Mouse (Mus musculus): ENCODE measurements around the gene Olfr826.
"Not testable (repeated sequence)": the region's sequence is repeated elsewhere in the genome, so short reads cannot be mapped to it uniquely, and the experiment has no call there.

Gene Olfr826

DNA sequence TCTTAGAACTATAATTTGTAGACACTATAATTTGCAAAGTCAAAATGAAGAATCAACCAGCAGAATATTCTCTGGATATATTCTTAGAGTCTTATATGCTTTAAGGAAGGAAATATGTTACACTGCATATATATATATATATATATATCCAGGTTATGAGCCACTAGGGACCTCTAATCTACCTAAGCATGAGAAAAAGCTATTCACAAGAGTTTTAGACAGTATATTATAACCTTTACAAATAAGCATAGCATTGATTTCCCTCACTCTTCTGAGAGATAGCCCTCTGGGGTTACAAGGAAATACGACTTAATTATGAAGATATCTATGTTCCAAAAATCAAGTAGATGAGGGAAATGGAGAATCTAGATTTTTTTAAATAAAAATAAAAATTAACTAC lies at the start of gene Olfr826:
TSS of gene Olfr826 (minus strand) at position 101 of the 400 bp plus-strand sequence.
- no peak for DNase-seq (ENCODE audit: low spot score)

- no peak for DNase-seq (ENCODE audit: low spot score)
Measured at GRCm38 (mm10) chr10:130232117-130232516, 48.1 kb upstream of the Olfr826 start.

GRCm38 (mm10) chr10:130229584-130229983 lies 45.6 kb upstream of the Olfr826 start:
- no peak for DNase-seq (ENCODE audit: low spot score)

DNA sequence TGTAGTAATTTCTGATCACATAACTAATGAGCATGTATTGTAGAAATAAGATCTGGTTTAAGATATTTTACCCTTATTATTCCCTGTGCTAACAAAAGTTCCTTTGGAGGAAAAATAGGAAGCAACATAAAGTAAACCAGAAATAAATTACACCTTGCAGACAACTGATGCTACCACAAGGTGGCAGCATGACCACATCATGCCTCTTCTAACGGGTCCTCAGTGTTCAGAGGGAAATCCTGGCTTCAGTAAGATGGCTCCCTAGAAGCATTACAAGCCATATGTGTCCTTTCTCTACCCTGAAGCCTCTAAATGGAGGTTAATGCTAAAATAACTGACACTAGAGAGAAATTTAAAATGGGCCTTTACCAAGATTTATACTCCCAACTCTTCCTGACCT lies 44.3 kb upstream of the Olfr826 start:
- DNase-seq (ENCODE audit: low spot score), result no peak

- no peak for DNase-seq (ENCODE audit: low spot score)
Measured at GRCm38 (mm10) chr10:130225034-130225433, 41.0 kb upstream of the Olfr826 start.

GRCm38 (mm10) chr10:130214303-130214702 lies 30.3 kb upstream of the Olfr826 start, which contains the start of gene Olfr827:
TSS of gene Olfr827 (minus strand) at chr10:130214403.
- no peak for DNase-seq (ENCODE audit: low spot score)

DNA sequence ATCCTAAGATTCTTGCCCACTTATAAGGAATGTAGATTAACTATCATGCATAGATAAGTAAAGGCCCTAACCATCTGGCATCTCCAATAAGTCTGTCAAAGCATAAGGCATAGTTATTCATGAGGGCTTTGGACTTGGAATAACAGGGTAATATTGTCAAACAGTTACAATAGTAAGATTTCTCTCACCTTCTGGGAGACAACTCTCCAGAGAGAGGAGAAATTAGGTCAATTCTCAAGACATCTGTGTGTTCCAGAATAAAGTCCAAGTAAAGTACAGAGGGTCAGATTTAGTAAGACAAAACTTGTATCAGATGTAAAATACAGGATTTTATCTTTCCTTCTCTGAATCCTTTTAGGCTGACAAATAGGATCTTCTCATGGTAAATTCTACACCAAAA lies 17.3 kb downstream of the Olfr826 start, which contains the start of gene Olfr825:
TSS of gene Olfr825 (minus strand) at position 101 of the 400 bp plus-strand sequence.
- no peak for DNase-seq (ENCODE audit: low spot score)

DNA sequence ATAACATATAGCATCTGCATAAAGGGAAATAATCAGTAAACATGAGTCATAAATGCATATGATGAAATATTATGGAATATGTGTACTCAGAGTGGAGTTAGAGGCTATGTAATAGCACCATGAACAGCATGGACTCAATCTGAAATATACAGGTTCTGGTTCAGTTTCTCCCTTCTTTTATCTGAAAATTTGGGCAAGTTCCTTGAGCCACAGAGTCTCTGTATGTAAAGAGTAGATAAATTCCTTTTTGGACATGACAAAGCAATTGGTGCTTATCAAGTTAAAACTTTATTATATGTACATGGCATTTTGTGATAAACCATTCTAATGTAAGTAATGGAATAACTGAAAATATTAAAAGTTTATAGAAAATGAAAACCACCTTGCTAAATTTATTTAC lies 18.8 kb downstream of the Olfr826 start:
- DNase-seq (ENCODE audit: low spot score), result no peak

GRCm38 (mm10) chr10:130144121-130144520 lies 39.9 kb downstream of the Olfr826 start:
- no peak for DNase-seq (ENCODE audit: low spot score)

DNA sequence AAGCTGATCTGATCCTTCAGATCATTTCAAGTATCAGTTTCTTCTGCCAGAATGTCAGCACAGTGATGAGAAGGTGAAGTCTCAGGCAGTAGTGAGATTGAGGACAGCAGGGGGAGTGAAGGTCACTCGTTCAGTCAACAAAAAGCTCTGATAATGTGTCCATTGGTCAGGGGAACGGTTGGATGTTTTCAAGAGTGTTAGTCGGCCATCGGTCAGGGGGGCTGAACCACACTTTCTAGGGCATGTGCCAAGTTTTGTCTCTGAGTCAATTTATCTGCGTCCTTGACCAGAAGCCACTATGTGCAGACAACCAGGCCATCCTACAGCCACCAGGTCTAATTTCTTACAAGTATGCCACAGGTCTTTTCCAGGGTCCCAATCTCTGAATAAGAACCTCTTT lies 41.5 kb downstream of the Olfr826 start:
- DNase-seq (ENCODE audit: low spot score), result not testable (repeated sequence)

DNA sequence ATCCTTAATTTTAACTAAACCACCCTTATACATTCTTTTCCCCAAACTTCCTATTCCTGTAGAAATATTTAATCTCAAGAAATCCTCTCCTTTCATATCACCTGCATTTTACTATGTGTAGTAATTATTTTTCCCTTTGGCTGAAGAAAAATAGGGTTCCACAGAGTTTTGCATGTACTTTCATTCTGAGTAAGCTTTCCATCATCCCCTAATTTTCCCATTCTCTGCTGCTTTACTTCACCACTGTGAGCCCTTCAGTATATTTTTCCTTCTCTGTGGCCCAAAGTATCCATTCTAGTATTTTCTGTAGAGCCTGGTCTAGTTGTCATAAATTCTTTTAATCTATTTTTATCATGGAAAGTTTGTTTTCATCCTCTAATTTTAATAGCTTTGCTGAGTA lies 49.2 kb downstream of the Olfr826 start:
- no peak for DNase-seq (ENCODE audit: low spot score)

DNA sequence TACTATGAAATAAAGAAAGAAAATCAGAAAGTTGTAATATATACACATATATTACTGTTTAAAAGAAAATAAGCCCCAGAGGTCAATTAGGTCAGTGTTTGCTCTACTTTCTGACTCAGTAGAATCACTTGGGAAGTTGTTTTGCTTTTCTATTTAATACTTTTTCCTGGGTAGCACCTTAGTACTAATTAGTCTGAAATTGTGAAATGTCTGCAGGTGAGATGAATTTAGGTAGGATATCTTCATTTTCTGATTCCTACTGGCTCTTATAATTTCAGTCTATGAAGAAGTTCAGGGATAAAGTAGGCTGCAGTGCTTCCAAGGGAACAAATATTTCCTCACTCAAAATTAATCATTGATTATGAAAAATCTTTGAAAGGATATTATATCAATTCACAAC lies 54.1 kb downstream of the Olfr826 start, which contains the start of gene Olfr824:
TSS of gene Olfr824 (minus strand) at position 101 of the 400 bp plus-strand sequence.
- not testable (repeated sequence) for DNase-seq (ENCODE audit: low spot score)
